Mouse (Mus musculus) stomach, postnatal 0 days (tissue): ENCODE measurements around the gene Togaram1. TPM values are rescaled to one million over a fixed set of nuclear protein-coding genes. Genes with fewer than 3 reads are reported as not detected.

ENCODE experiments used
- ATAC-seq: fragments of 200-750 bp; cut with Nextera tagmentation; 2 replicates; pipeline ENCODE4 v1.8.0; 2017; ENCODE audit not compliant: low FRiP score, low TSS enrichment
- DNase-seq: peaks from one replicate; pipeline ENCODE4 v3.0.0-alpha.2; 2016; ENCODE audit warnings: low spot score
- H3K27ac ChIP-seq: fragments of 300-500 bp; sonication (generic); replicated peaks from 2 replicates; pipeline ENCODE4 v1.5.1; 2014; ENCODE audit warnings: mild to moderate bottlenecking, control low read depth
- H3K27me3 ChIP-seq: fragments of 300-500 bp; sonication (generic); 2 replicates; pipeline ENCODE4 v1.6.1; 2014; ENCODE audit warnings: low read length; ENCODE audit not compliant: control insufficient read depth, insufficient read depth
- H3K36me3 ChIP-seq: fragments of 300-500 bp; sonication (generic); 2 replicates; pipeline ENCODE4 v1.6.1; 2014; ENCODE audit warnings: low read length, mixed read lengths; ENCODE audit not compliant: control insufficient read depth, insufficient read depth
- H3K4me1 ChIP-seq: fragments of 300-500 bp; sonication (generic); replicated peaks from 2 replicates; pipeline ENCODE4 v1.6.1; 2014; ENCODE audit warnings: antibody characterized with exemption; ENCODE audit not compliant: control insufficient read depth, insufficient read depth
- H3K4me2 ChIP-seq: fragments of 300-500 bp; sonication (generic); replicated peaks from 2 replicates; pipeline ENCODE4 v1.6.1; 2014; ENCODE audit warnings: low read depth, mild to moderate bottlenecking, control low read depth, moderate library complexity
- H3K4me3 ChIP-seq: fragments of 300-500 bp; sonication (generic); 2 replicates; pipeline ENCODE4 v1.5.1; 2014; ENCODE audit warnings: low read depth, low read length, control low read depth
- H3K9ac ChIP-seq: fragments of 300-500 bp; sonication (generic); 2 replicates; pipeline ENCODE4 v1.6.1; 2014; ENCODE audit warnings: mild to moderate bottlenecking, low read length, control low read depth, mixed read lengths
- H3K9me3 ChIP-seq: fragments of 300-500 bp; sonication (generic); 2 replicates; pipeline ENCODE4 v1.6.1; 2016; ENCODE audit warnings: low read length; ENCODE audit not compliant: control insufficient read depth
- CTCF ChIP-seq: IDR thresholded peaks from 2 replicates; pipeline ENCODE4 v1.5.1; 2016; ENCODE audit warnings: antibody characterized with exemption, low read depth, mild to moderate bottlenecking, moderate library complexity
- EP300 ChIP-seq: optimal IDR thresholded peaks from 2 replicates; pipeline ENCODE3; 2016; ENCODE audit warnings: antibody characterized with exemption
- WGBS: fragments of 180-500 bp; shearing (Covaris S2); extraction: QIAGEN DNeasy Blood & Tissue Kit; methylation state at CpG from one replicate; pipeline ENCODE4 v1.1.7; 2014; 5-methylcytosine and 5-hydroxymethylcytosine counted together
- polyA plus RNA-seq: library from polyadenylated mRNA; unstranded; fragments of >200 nt; fragmentation: Nextera tagmentation; extraction: Ambion mirVana; gene quantifications from 2 replicates; pipeline ENCODE4 v1.2.1, GENCODE M21; 2015

The Togaram1 gene
- polyA plus RNA-seq, 1 experiment from 2014 or later, result 11.3 TPM

GRCm38 (mm10) chr12:64975558-64975957 lies 10.0 kb downstream of the Togaram1 start:
- H3K36me3 ChIP-seq, result no peaks in the 10 kb centered on the region
- WGBS, result 62% methylated on average over 6 of the region's 6 CpGs
- no peak overlapping the region for H3K27ac ChIP-seq
- H3K4me3 ChIP-seq, result no peak overlapping the region
- no peaks in the 10 kb centered on the region for H3K27me3 ChIP-seq
- H3K4me2 ChIP-seq, result no peak overlapping the region
- ATAC-seq, result no peak
- no peaks in the 10 kb centered on the region for H3K9me3 ChIP-seq
- DNase-seq, result no peak
- H3K9ac ChIP-seq, result no peak overlapping the region
- H3K4me1 ChIP-seq, result peaks cover 5% of the 10 kb centered on the region; the same call in 1 of the 2 replicates
- TF ChIP-seq EP300 (no peak), CTCF (no peak)

GRCm38 (mm10) chr12:64976191-64976590 lies 10.6 kb downstream of the Togaram1 start:
- no peaks in the 10 kb centered on the region for H3K9me3 ChIP-seq
- no peak overlapping the region for H3K9ac ChIP-seq
- no peak for TF ChIP-seq EP300
- no peak overlapping the region for H3K4me2 ChIP-seq
- ATAC-seq (no peak), DNase-seq (no peak)
- 41% methylated on average over 1 of the region's 1 CpGs for WGBS
- H3K27me3 ChIP-seq, result no peaks in the 10 kb centered on the region
- H3K36me3 ChIP-seq, result no peaks in the 10 kb centered on the region
- no peak overlapping the region for H3K27ac ChIP-seq
- no peak overlapping the region for H3K4me3 ChIP-seq
- H3K4me1 ChIP-seq, result peaks cover 2% of the 10 kb centered on the region; the same call in 1 of the 2 replicates

- Histone ChIP-seq H3K36me3 (0 out of 2 replicates have a peak, but pooled peaks cover 2% of the 10 kb centered on the region), H3K4me3 (no peak overlapping the region), H3K4me1 (no peaks in the 10 kb centered on the region), H3K27ac (no peak overlapping the region), H3K9ac (no peak overlapping the region), H3K27me3 (no peaks in the 10 kb centered on the region), H3K9me3 (no peaks in the 10 kb centered on the region), H3K4me2 (no peak overlapping the region)
- no peak for ATAC-seq
- TF ChIP-seq CTCF, result no peak
- no peak for TF ChIP-seq EP300
- WGBS, result 90% methylated on average over 1 of the region's 1 CpGs
- no peak for DNase-seq
Measured at GRCm38 (mm10) chr12:64977518-64977917, 11.9 kb downstream of the Togaram1 start.

- TF ChIP-seq EP300, result no peak
- TF ChIP-seq CTCF, result no peak
- Histone ChIP-seq H3K36me3 (peaks cover 20% of the 10 kb centered on the region), H3K4me2 (no peak overlapping the region), H3K27me3 (no peaks in the 10 kb centered on the region), H3K4me3 (no peak overlapping the region), H3K9me3 (no peaks in the 10 kb centered on the region), H3K4me1 (no peaks in the 10 kb centered on the region), H3K27ac (no peak overlapping the region), H3K9ac (no peak overlapping the region)
- WGBS, result 77% methylated on average over 3 of the region's 3 CpGs
- DNase-seq (no peak), ATAC-seq (no peak)
Measured at GRCm38 (mm10) chr12:65007725-65008124, 42.1 kb downstream of the Togaram1 start.

- no peak overlapping the region for H3K27ac ChIP-seq
- no peaks in the 10 kb centered on the region; the same call in none of the 2 replicates for H3K36me3 ChIP-seq
- no peaks in the 10 kb centered on the region for H3K4me1 ChIP-seq
- H3K4me3 ChIP-seq, result no peak overlapping the region
- no peak for TF ChIP-seq EP300
- TF ChIP-seq CTCF, result no peak
- ATAC-seq (no peak), DNase-seq (no peak)
- H3K9ac ChIP-seq, result no peak overlapping the region
- no peaks in the 10 kb centered on the region for H3K9me3 ChIP-seq
- 82% methylated on average over 6 of the region's 6 CpGs for WGBS
- no peak overlapping the region for H3K4me2 ChIP-seq
- H3K27me3 ChIP-seq, result no peaks in the 10 kb centered on the region
Measured at GRCm38 (mm10) chr12:65022842-65023241, 57.2 kb downstream of the Togaram1 start.

- WGBS, result 47% methylated on average over 8 of the region's 8 CpGs
- TF ChIP-seq EP300, result no peak
- TF ChIP-seq CTCF, result no peak
- H3K4me1 ChIP-seq, result peaks cover 6% of the 10 kb centered on the region; the same call in 1 of the 2 replicates
- H3K9ac ChIP-seq, result peak overlapping the region; percentile 91
- DNase-seq (no peak), ATAC-seq (no peak)
- H3K4me3 ChIP-seq, result peak overlapping the region; percentile 93
- H3K27ac ChIP-seq, result no peak overlapping the region; the same call in 1 of the 2 replicates
- H3K4me2 ChIP-seq, result peak overlapping the region; percentile 55
- H3K36me3 ChIP-seq, result no peaks in the 10 kb centered on the region
- no peaks in the 10 kb centered on the region for H3K27me3 ChIP-seq
- no peaks in the 10 kb centered on the region for H3K9me3 ChIP-seq
Measured at GRCm38 (mm10) chr12:65035839-65036189, 70.2 kb downstream of the Togaram1 start.
